Mouse (Mus musculus) MEL (cell line): ENCODE data around the gene Olfr53. TPM values are rescaled to one million over a fixed set of nuclear protein-coding genes. Genes with fewer than 3 reads are reported as not detected.
"Not testable (repeated sequence)": the region's sequence is repeated elsewhere in the genome, so short reads cannot be mapped to it uniquely, and the experiment has no call there.

Experiments used
- DNase-seq: peaks from one replicate; pipeline ENCODE4 v3.0.0; 2011; ENCODE audit warnings: low read depth, low spot score
- H3K27ac ChIP-seq: 2 replicates; pipeline ENCODE4 v1.5.1; 2012; ENCODE audit warnings: low read depth, mild to moderate bottlenecking, control low read depth, low read length, moderate library complexity; ENCODE audit not compliant: control insufficient read depth
- H3K27me3 ChIP-seq, 2 experiments: fragments of 150-350 bp in 1 of 2; sonication (generic) in 1 of 2; 2 replicates each; pipeline ENCODE4 v1.6.1; 2012; ENCODE audit warnings: low read length in 2 of 2, mild to moderate bottlenecking in 2 of 2, improper control_type of control experiment in 1 of 2, moderate library complexity in 1 of 2; ENCODE audit not compliant: insufficient read depth in 2 of 2, control insufficient read depth in 1 of 2
- H3K36me3 ChIP-seq, 2 experiments: 2 replicates each; pipeline ENCODE4 v1.6.1; 2012 to 2014; ENCODE audit warnings: low read length in 2 of 2, improper control_type of control experiment in 1 of 2, inconsistent platforms in 1 of 2, mild to moderate bottlenecking in 1 of 2; ENCODE audit not compliant: insufficient read depth in 2 of 2, control insufficient read depth in 1 of 2
- H3K4me1 ChIP-seq, 2 experiments: fragments of 150-350 bp in 1 of 2; sonication (generic) in 1 of 2; 2 replicates each; pipeline ENCODE4 v1.6.1; 2012; ENCODE audit warnings: low read length in 2 of 2, improper control_type of control experiment in 1 of 2, mild to moderate bottlenecking in 1 of 2; ENCODE audit not compliant: insufficient read depth in 2 of 2, control insufficient read depth in 1 of 2
- H3K4me3 ChIP-seq, 2 experiments: fragments of 150-350 bp in 1 of 2; sonication (generic) in 1 of 2; 2 replicates each; pipeline ENCODE4 v1.5.1; 2012; ENCODE audit warnings: low read depth in 2 of 2, low read length in 2 of 2, mild to moderate bottlenecking in 2 of 2, moderate library complexity in 2 of 2, control low read depth in 1 of 2, improper control_type of control experiment in 1 of 2; ENCODE audit not compliant: control insufficient read depth in 1 of 2, insufficient read depth in 1 of 2
- H3K79me2 ChIP-seq: 2 replicates; pipeline ENCODE4 v1.6.1; 2012; ENCODE audit warnings: mild to moderate bottlenecking, low read length, moderate library complexity; ENCODE audit not compliant: control insufficient read depth, poor library complexity, insufficient read depth
- H3K9ac ChIP-seq: 2 replicates; pipeline ENCODE4 v1.6.1; 2012; ENCODE audit warnings: low read depth, mild to moderate bottlenecking, control low read depth, low read length, moderate library complexity; ENCODE audit not compliant: control insufficient read depth, poor library complexity, severe bottlenecking
- H3K9me3 ChIP-seq: fragments of 150-350 bp; sonication (generic); replicated peaks from 2 replicates; pipeline ENCODE4 v1.6.1; 2012; ENCODE audit warnings: mild to moderate bottlenecking, low read length, improper control_type of control experiment, moderate library complexity; ENCODE audit not compliant: insufficient read depth
- CHD2 ChIP-seq: IDR thresholded peaks from 2 replicates; pipeline ENCODE4 v1.6.1; 2011; ENCODE audit warnings: low read length, improper control_type of control experiment
- ELF1 ChIP-seq: IDR thresholded peaks from 2 replicates; pipeline ENCODE4 v1.6.1; 2014; ENCODE audit warnings: low read depth, mild to moderate bottlenecking, inconsistent platforms, low read length, improper control_type of control experiment, moderate library complexity
- MAX ChIP-seq: IDR thresholded peaks from 2 replicates; pipeline ENCODE4 v1.6.1; 2011; ENCODE audit warnings: low read length, improper control_type of control experiment
- MYB ChIP-seq: IDR thresholded peaks from 2 replicates; pipeline ENCODE4 v1.6.1; 2011; ENCODE audit warnings: mild to moderate bottlenecking, low read depth, low read length, improper control_type of control experiment
- NELFE ChIP-seq: IDR thresholded peaks from 2 replicates; pipeline ENCODE4 v1.6.1; 2011; ENCODE audit warnings: low read depth, low read length, improper control_type of control experiment
- NRF1 ChIP-seq: IDR thresholded peaks from 2 replicates; pipeline ENCODE4 v1.6.1; 2014; ENCODE audit warnings: low read depth, mild to moderate bottlenecking, inconsistent platforms, low read length, improper control_type of control experiment, moderate library complexity; ENCODE audit not compliant: poor library complexity, insufficient read depth, severe bottlenecking
- POLR2A ChIP-seq, 2 experiments: IDR thresholded peaks; 2 replicates each; pipeline ENCODE4 v1.6.1; 2011 to 2012; ENCODE audit warnings: low read length in 2 of 2, mild to moderate bottlenecking in 2 of 2, control low read depth in 1 of 2, improper control_type of control experiment in 1 of 2, low read depth in 1 of 2, moderate library complexity in 1 of 2; ENCODE audit not compliant: control insufficient read depth in 1 of 2, insufficient read depth in 1 of 2, poor library complexity in 1 of 2
- POLR2AphosphoS5 ChIP-seq: IDR thresholded peaks from 2 replicates; pipeline ENCODE4 v1.6.1; 2012; ENCODE audit warnings: low read depth, borderline replicate concordance, mild to moderate bottlenecking, inconsistent platforms, low read length, moderate library complexity, mixed read lengths
- RAD21 ChIP-seq: IDR thresholded peaks from 2 replicates; pipeline ENCODE4 v1.6.1; 2011; ENCODE audit warnings: mild to moderate bottlenecking, low read depth, low read length, improper control_type of control experiment
- RCOR1 ChIP-seq: IDR thresholded peaks from 2 replicates; pipeline ENCODE4 v1.6.1; 2012; ENCODE audit warnings: low read depth, mild to moderate bottlenecking, inconsistent platforms, low read length, improper control_type of control experiment
- SMC3 ChIP-seq: IDR thresholded peaks from 2 replicates; pipeline ENCODE4 v1.6.1; 2011; ENCODE audit warnings: low read depth, low read length, improper control_type of control experiment
- USF1 ChIP-seq: IDR thresholded peaks from 2 replicates; pipeline ENCODE4 v1.6.1; 2014; ENCODE audit warnings: low read depth, mild to moderate bottlenecking, inconsistent platforms, low read length, improper control_type of control experiment, moderate library complexity
- USF2 ChIP-seq, 2 experiments: IDR thresholded peaks; 2 replicates each; pipeline ENCODE4 v1.6.1; 2011 to 2012; ENCODE audit warnings: improper control_type of control experiment in 2 of 2, low read length in 2 of 2, borderline replicate concordance in 1 of 2, inconsistent platforms in 1 of 2, low read depth in 1 of 2, mild to moderate bottlenecking in 1 of 2; ENCODE audit not compliant: insufficient read depth in 1 of 2
- ZKSCAN1 ChIP-seq: IDR thresholded peaks from 2 replicates; pipeline ENCODE4 v1.6.1; 2012; ENCODE audit warnings: low read depth, mild to moderate bottlenecking, inconsistent platforms, low read length, improper control_type of control experiment, moderate library complexity
- ZMIZ1 ChIP-seq: IDR thresholded peaks from 2 replicates; pipeline ENCODE4 v1.6.1; 2012; ENCODE audit warnings: low read depth, mild to moderate bottlenecking, inconsistent platforms, low read length, improper control_type of control experiment, moderate library complexity
- polyA plus RNA-seq, 2 experiments: library from polyadenylated mRNA; stranded (reverse) in 1 of 2; unstranded in 1 of 2; fragments of >175 nt in 1 of 2; fragments of >200 nt in 1 of 2; gene quantifications; 2 replicates each; pipeline versions ENCODE4 v1.2.1 to v1.2.4; 2012; ENCODE audit warnings: low replicate concordance in 2 of 2, low read depth in 1 of 2; ENCODE audit not compliant: insufficient read length in 2 of 2, insufficient read depth in 1 of 2, missing spikeins in 1 of 2
- total RNA-seq: library from RNA; depleted of rRNA; stranded (reverse); fragments of 300-350 nt; gene quantifications from 2 replicates; pipeline ENCODE4 v1.2.3, GENCODE M21; 2012

Olfr53 gene
- total and polyA plus RNA-seq, 3 experiments, result not detected

- DNase-seq, result no peak
- H3K79me2 ChIP-seq, result no peaks in the 10 kb centered on the region
- no peak overlapping the region for H3K4me3 ChIP-seq
- H3K27ac ChIP-seq, result no peak overlapping the region
- H3K27me3 ChIP-seq, result no peaks in the 10 kb centered on the region
- H3K9ac ChIP-seq, result no peak overlapping the region
- TF ChIP-seq USF1 (no peak), MYB (no peak), RCOR1 (no peak), MAX (no peak), RAD21 (no peak), ELF1 (no peak), ZMIZ1 (no peak), NRF1 (no peak)
- no peaks in the 10 kb centered on the region for H3K9me3 ChIP-seq
- no peaks in the 10 kb centered on the region for H3K36me3 ChIP-seq
- H3K4me1 ChIP-seq, result no peaks in the 10 kb centered on the region
Measured at GRCm38 (mm10) chr7:140675863-140676262, 29.6 kb downstream of the Olfr53 start.

GRCm38 (mm10) chr7:140679591-140679990 lies 33.3 kb downstream of the Olfr53 start:
- not testable (repeated sequence) for H3K4me3 ChIP-seq

GRCm38 (mm10) chr7:140681651-140682050 lies 35.4 kb downstream of the Olfr53 start, which contains the start of gene Olfr45:
Gene Olfr45, plus strand, starts transcription at chr7:140681951.
- Histone ChIP-seq H3K4me3 (no peak within 1 kb of the TSS), H3K27ac (no peak within 1 kb of the TSS), H3K9ac (no peak within 1 kb of the TSS), H3K79me2 (no peaks in the 10 kb centered on the region), H3K9me3 (no peaks in the 10 kb centered on the region), H3K36me3 (no peaks in the 10 kb centered on the region), H3K4me1 (no peaks in the 10 kb centered on the region), H3K27me3 (no peaks in the 10 kb centered on the region)
- no peak for DNase-seq
- no peak for TF ChIP-seq ZKSCAN1
- TF ChIP-seq POLR2AphosphoS5, result no peak
- TF ChIP-seq CHD2, result no peak
- no peak for TF ChIP-seq RCOR1
- TF ChIP-seq NELFE, result no peak
- TF ChIP-seq POLR2A (IDR thresholded peaks at IDR 0.05; ENCODE audit: control insufficient read depth in 1 of 2, insufficient read depth in 1 of 2, low read depth in 1 of 2, low read length in 2 of 2, poor library complexity in 1 of 2), result no peak
- no peak for TF ChIP-seq SMC3
- TF ChIP-seq NRF1, result no peak
- TF ChIP-seq USF2 (IDR thresholded peaks at IDR 0.05; ENCODE audit: borderline replicate concordance in 1 of 2, insufficient read depth in 1 of 2, low read depth in 1 of 2, low read length in 2 of 2), result no peak

More at GRCm38 (mm10) chr7:140679591-140679990, 33.3 kb downstream of the Olfr53 start:
- H3K9me3 ChIP-seq, H3K9ac ChIP-seq, H3K27me3 ChIP-seq, H3K79me2 ChIP-seq, H3K36me3 ChIP-seq, DNase-seq, H3K4me1 ChIP-seq, H3K27ac ChIP-seq: not testable (repeated sequence)
